Mouse (Mus musculus) stomach, embryonic 14.5 days (tissue): Measurements from ENCODE around the gene Gm42688. TPM values are rescaled to one million over a fixed set of nuclear protein-coding genes. Genes with fewer than 3 reads are reported as not detected.
A peak's percentile ranks its signal among the peaks of the same experiment; 100 is the strongest.

Experiments used
- ATAC-seq: fragments of 200-750 bp; cut with Nextera tagmentation; 2 replicates; pipeline ENCODE4 v1.8.0; 2017; ENCODE audit warnings: low read depth, moderate TSS enrichment; ENCODE audit not compliant: insufficient number of reproducible peaks, insufficient read depth, low FRiP score
- H3K27ac ChIP-seq: fragments of 300-500 bp; sonication (generic); 2 replicates; pipeline ENCODE4 v1.5.1; 2014; ENCODE audit warnings: mild to moderate bottlenecking, low read length, moderate library complexity, mixed read lengths
- H3K27me3 ChIP-seq: fragments of 300-500 bp; sonication (generic); 2 replicates; pipeline ENCODE4 v1.6.1; 2014; ENCODE audit warnings: low read length, control low read depth, mixed read lengths; ENCODE audit not compliant: control insufficient read depth, insufficient read depth
- H3K36me3 ChIP-seq: fragments of 300-500 bp; sonication (generic); 2 replicates; pipeline ENCODE4 v1.6.1; 2014; ENCODE audit warnings: mild to moderate bottlenecking, control low read depth, low read length, moderate library complexity, mixed read lengths; ENCODE audit not compliant: control insufficient read depth, insufficient read depth
- H3K4me1 ChIP-seq: fragments of 300-500 bp; sonication (generic); 2 replicates; pipeline ENCODE4 v1.6.1; 2014; ENCODE audit warnings: low read length, control low read depth, mixed read lengths; ENCODE audit not compliant: control insufficient read depth, insufficient read depth
- H3K4me2 ChIP-seq: fragments of 300-500 bp; sonication (generic); replicated peaks from 2 replicates; pipeline ENCODE4 v1.6.1; 2014; ENCODE audit warnings: low read depth, low read length, control low read depth
- H3K4me3 ChIP-seq: fragments of 300-500 bp; sonication (generic); 2 replicates; pipeline ENCODE4 v1.5.1; 2014; ENCODE audit warnings: low read depth, low read length, control low read depth
- H3K9ac ChIP-seq: fragments of 300-500 bp; sonication (generic); replicated peaks from 2 replicates; pipeline ENCODE4 v1.6.1; 2014; ENCODE audit warnings: low read depth, mild to moderate bottlenecking, control low read depth, low read length, moderate library complexity, mixed read lengths
- H3K9me3 ChIP-seq: fragments of 300-500 bp; sonication (generic); 2 replicates; pipeline ENCODE4 v1.6.1; 2016; ENCODE audit warnings: low read depth, low read length, control low read depth; ENCODE audit not compliant: control insufficient read depth
- WGBS: fragments of 180-500 bp; shearing (Covaris S2); extraction: QIAGEN DNeasy Blood & Tissue Kit; methylation state at CpG from one replicate; pipeline ENCODE4 v1.1.7; 2014; 5-methylcytosine and 5-hydroxymethylcytosine counted together
- polyA plus RNA-seq: library from polyadenylated mRNA; unstranded; fragments of >200 nt; fragmentation: Nextera tagmentation; extraction: Ambion mirVana; gene quantifications from 2 replicates; pipeline ENCODE4 v1.2.1, GENCODE M21; 2014

The Gm42688 gene
- polyA plus RNA-seq, 1 experiment from 2014 or later: 1.7 TPM

- peaks cover 5% of the 10 kb centered on the region; the same call in 1 of the 2 replicates for H3K36me3 ChIP-seq
- peak within 1 kb of the TSS; percentile 77 for H3K27ac ChIP-seq
- H3K4me3 ChIP-seq: peak within 1 kb of the TSS; percentile 71
- peaks cover 27% of the 10 kb centered on the region for H3K27me3 ChIP-seq
- ATAC-seq: peak; percentile 49
- H3K9me3 ChIP-seq: no peaks in the 10 kb centered on the region
- peak within 1 kb of the TSS; percentile 96 for H3K4me2 ChIP-seq
- 0% methylated on average over 54 of the region's 54 CpGs for WGBS
- H3K4me1 ChIP-seq: peaks cover 5% of the 10 kb centered on the region; the same call in 1 of the 2 replicates
- peak within 1 kb of the TSS; percentile 63 for H3K9ac ChIP-seq
These were observed 23.6 kb upstream of the Gm42688 start, which contains the start of gene Pcgf1 for GRCm38 (mm10) chr6:83077630-83078323. Gene Pcgf1, plus strand, starts transcription at chr6:83077869.

- peak; percentile 92 for ATAC-seq
- H3K9ac ChIP-seq: peak overlapping the region; percentile 51
- peak overlapping the region; percentile 78 for H3K4me2 ChIP-seq
- peaks cover 27% of the 10 kb centered on the region for H3K27me3 ChIP-seq
- peaks cover 5% of the 10 kb centered on the region; the same call in 1 of the 2 replicates for H3K4me1 ChIP-seq
- peak overlapping the region; percentile 77 for H3K27ac ChIP-seq
- H3K4me3 ChIP-seq: peak overlapping the region; percentile 71
- H3K36me3 ChIP-seq: peaks cover 5% of the 10 kb centered on the region; the same call in 1 of the 2 replicates
- WGBS: under 1% methylated on average over 41 of the region's 46 CpGs
- H3K9me3 ChIP-seq: no peaks in the 10 kb centered on the region
These were observed 23.0 kb upstream of the Gm42688 start for GRCm38 (mm10) chr6:83078324-83078858.

GRCm38 (mm10) chr6:83080210-83080609 lies 21.2 kb upstream of the Gm42688 start:
- Histone ChIP-seq H3K9ac (no peak overlapping the region), H3K4me3 (no peak overlapping the region), H3K36me3 (peaks cover 5% of the 10 kb centered on the region; the same call in 1 of the 2 replicates), H3K4me2 (no peak overlapping the region), H3K9me3 (no peaks in the 10 kb centered on the region), H3K27me3 (peaks cover 27% of the 10 kb centered on the region), H3K27ac (no peak overlapping the region), H3K4me1 (peaks cover 5% of the 10 kb centered on the region; the same call in 1 of the 2 replicates)
- no peak for ATAC-seq
- 92% methylated on average over 5 of the region's 5 CpGs for WGBS

- 0 out of 2 replicates have a peak, but pooled peaks cover 7% of the 10 kb centered on the region for H3K4me1 ChIP-seq
- H3K4me3 ChIP-seq: no peak overlapping the region
- H3K4me2 ChIP-seq: no peak overlapping the region
- H3K27ac ChIP-seq: no peak overlapping the region
- peaks cover 45% of the 10 kb centered on the region for H3K27me3 ChIP-seq
- H3K9ac ChIP-seq: no peak overlapping the region
- no peak for ATAC-seq
- H3K36me3 ChIP-seq: peaks cover 5% of the 10 kb centered on the region; the same call in 1 of the 2 replicates
- 16% methylated on average over 5 of the region's 5 CpGs for WGBS
- no peaks in the 10 kb centered on the region for H3K9me3 ChIP-seq
These were observed 17.9 kb upstream of the Gm42688 start for GRCm38 (mm10) chr6:83083497-83083896.

GRCm38 (mm10) chr6:83084477-83084876 lies 16.9 kb upstream of the Gm42688 start:
- Histone ChIP-seq H3K9me3 (no peaks in the 10 kb centered on the region), H3K9ac (no peak overlapping the region), H3K27ac (no peak overlapping the region), H3K36me3 (peaks cover 5% of the 10 kb centered on the region; the same call in 1 of the 2 replicates), H3K4me2 (no peak overlapping the region), H3K4me1 (0 out of 2 replicates have a peak, but pooled peaks cover 4% of the 10 kb centered on the region), H3K27me3 (peaks cover 52% of the 10 kb centered on the region), H3K4me3 (no peak overlapping the region)
- 10% methylated on average over 6 of the region's 6 CpGs for WGBS
- ATAC-seq: no peak

- 3% methylated on average over 37 of the region's 42 CpGs for WGBS
- Histone ChIP-seq H3K4me3 (peak within 1 kb of the TSS; percentile 18; the same call in 1 of the 2 replicates), H3K9me3 (no peaks in the 10 kb centered on the region), H3K4me1 (0 out of 2 replicates have a peak, but pooled peaks cover 4% of the 10 kb centered on the region), H3K9ac (no peak within 1 kb of the TSS), H3K36me3 (no peaks in the 10 kb centered on the region), H3K4me2 (peak within 1 kb of the TSS; percentile 25; the same call in 1 of the 2 replicates), H3K27me3 (peaks cover 52% of the 10 kb centered on the region), H3K27ac (no peak within 1 kb of the TSS)
- no peak for ATAC-seq
These were observed 15.0 kb upstream of the Gm42688 start, which contains the start of gene Lbx2 for GRCm38 (mm10) chr6:83086121-83087035. Gene Lbx2, plus strand, starts transcription at chr6:83086367.

GRCm38 (mm10) chr6:83087205-83087925 lies 14.1 kb upstream of the Gm42688 start:
- no peak overlapping the region for H3K27ac ChIP-seq
- H3K9ac ChIP-seq: no peak overlapping the region
- 4% methylated on average over 47 of the region's 47 CpGs for WGBS
- 0 out of 2 replicates have a peak, but pooled peaks cover 4% of the 10 kb centered on the region for H3K4me1 ChIP-seq
- peaks cover 51% of the 10 kb centered on the region for H3K27me3 ChIP-seq
- peak overlapping the region; percentile 18; the same call in 1 of the 2 replicates for H3K4me3 ChIP-seq
- H3K36me3 ChIP-seq: no peaks in the 10 kb centered on the region
- H3K9me3 ChIP-seq: no peaks in the 10 kb centered on the region
- H3K4me2 ChIP-seq: peak overlapping the region; percentile 25
- no peak for ATAC-seq
